Mouse (Mus musculus): ENCODE data around the gene Gm10770. TPM values are rescaled to one million over a fixed set of nuclear protein-coding genes. Genes with fewer than 3 reads are reported as not detected.

Gene Gm10770
- polyA plus RNA-seq (2017; shearing (Covaris generic)) = not detected

GRCm38 (mm10) chr2:150179579-150179978, at the start of gene Gm10770:
Gene Gm10770 (minus strand): TSS chr2:150179679.

GRCm38 (mm10) chr2:150217600-150218362, 38.3 kb upstream of the Gm10770 start, which contains the start of gene Zfp937:
Gene Zfp937 (plus strand): TSS chr2:150218073.

GRCm38 (mm10) chr2:150181570-150181999, 2.1 kb upstream of the Gm10770 start, which contains the start of gene Gm14139:
Gene Gm14139 (plus strand): TSS chr2:150181755.

GRCm38 (mm10) chr2:150136435-150136897, 43.0 kb downstream of the Gm10770 start, which contains the start of gene Zfp120:
Gene Zfp120 (minus strand): TSS chr2:150136708.

Other genes starting within 250 kb of the Gm10770 start
- gene Zfp120, start 43.0 kb downstream of the Gm10770 start, polyA plus RNA-seq (2017; shearing (Covaris generic)) = 11.6 TPM
- gene Gm14139, start 2.1 kb upstream of the Gm10770 start, polyA plus RNA-seq (2017; shearing (Covaris generic)) = not detected
- 1.6 TPM for gene Zfp937, start 38.4 kb upstream of the Gm10770 start, polyA plus RNA-seq (2017; shearing (Covaris generic))
- 4.9 TPM for gene Gm21994, start 75.9 kb upstream of the Gm10770 start, polyA plus RNA-seq (2017; shearing (Covaris generic))
- gene Gm14124, start 77.8 kb upstream of the Gm10770 start, polyA plus RNA-seq (2017; shearing (Covaris generic)) = not detected
- gene Gm10130, start 144.0 kb upstream of the Gm10770 start, polyA plus RNA-seq (2017; shearing (Covaris generic)) = 3.2 TPM
- gene 3300002I08Rik, start 183.1 kb upstream of the Gm10770 start, polyA plus RNA-seq (2017; shearing (Covaris generic)) = 1.8 TPM

Data from effector memory CD4-positive, alpha-beta T cell, adult 5 months (primary cell).